Mouse (Mus musculus) frontal cortex, adult (tissue): Measurements from ENCODE around the gene Dnajc3.
A peak's percentile ranks its signal among the peaks of the same experiment; 100 is the strongest.

ENCODE experiments used
- ATAC-seq: cut with Nextera tagmentation; 2 replicates; pipeline ENCODE4 v1.9.2; 2017; ENCODE audit warnings: mild to moderate bottlenecking, moderate library complexity, mixed read lengths; ENCODE audit not compliant: low TSS enrichment

The Dnajc3 gene

GRCm38 (mm10) chr14:118937533-118938492 is at the start of gene Dnajc3:
TSS of gene Dnajc3 (plus strand) at chr14:118937976.
- ATAC-seq = peak; percentile 93

- ATAC-seq = peak; percentile 92
These were observed 47.7 kb upstream of the Dnajc3 start for GRCm38 (mm10) chr14:118890101-118890500.

DNA sequence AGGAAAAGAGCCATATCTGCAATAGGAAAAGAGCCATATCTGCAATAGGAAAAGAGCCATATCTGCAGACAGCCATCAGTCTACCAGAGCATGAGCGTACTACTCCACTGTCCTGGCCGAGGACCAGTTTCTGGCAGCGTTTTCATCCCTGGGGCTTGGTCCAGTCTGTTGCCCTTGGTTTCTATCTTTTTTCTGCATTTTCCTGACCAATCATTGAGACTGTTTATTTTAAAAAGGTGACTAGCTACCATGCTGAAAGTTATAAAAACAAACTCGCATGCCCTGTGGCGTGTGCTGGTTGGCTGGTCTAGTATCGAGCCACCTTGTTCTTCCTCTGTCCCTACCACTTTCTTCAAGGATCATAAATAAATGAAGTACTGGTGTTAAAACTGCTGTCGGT is 42.5 kb upstream of the Dnajc3 start:
- no peak for ATAC-seq

DNA sequence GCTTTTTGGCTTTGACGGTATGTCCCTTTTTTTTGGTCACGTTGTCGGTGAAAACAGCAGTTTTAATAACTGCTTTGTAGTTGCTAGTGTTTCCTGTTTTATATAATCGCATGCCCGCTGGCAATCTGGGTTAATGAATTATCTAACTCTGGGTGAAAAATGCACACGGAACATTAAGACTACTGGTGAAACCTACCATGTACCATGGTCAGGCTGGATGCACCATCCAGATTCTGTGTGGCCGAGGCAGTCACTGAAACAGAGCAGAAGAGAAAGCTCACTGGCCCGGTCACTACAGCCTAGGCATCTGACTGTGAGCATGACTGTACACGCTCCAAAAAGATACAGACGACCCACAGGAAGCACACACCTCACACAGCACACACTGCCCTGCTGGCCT is 42.1 kb upstream of the Dnajc3 start:
- no peak for ATAC-seq

DNA sequence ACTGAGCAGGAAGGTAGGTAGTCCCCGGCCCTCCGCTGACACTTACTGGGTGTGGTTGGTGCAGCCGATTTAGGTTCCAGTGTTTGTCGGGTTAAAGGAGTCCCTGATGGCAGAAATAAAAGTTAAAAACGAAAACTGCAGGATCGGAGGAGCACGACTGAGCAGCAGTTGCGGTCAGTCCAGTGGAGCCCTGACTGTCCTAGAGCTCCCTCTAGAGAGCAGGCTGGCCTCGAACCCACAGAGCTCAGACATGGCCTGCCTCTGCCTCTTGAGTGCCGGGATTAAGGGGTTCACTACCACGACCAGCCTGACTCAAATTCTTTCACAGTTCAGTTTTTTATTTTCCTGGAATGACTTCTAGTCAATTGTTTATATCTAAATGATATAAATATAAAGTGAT is 37.8 kb upstream of the Dnajc3 start:
- no peak for ATAC-seq

DNA sequence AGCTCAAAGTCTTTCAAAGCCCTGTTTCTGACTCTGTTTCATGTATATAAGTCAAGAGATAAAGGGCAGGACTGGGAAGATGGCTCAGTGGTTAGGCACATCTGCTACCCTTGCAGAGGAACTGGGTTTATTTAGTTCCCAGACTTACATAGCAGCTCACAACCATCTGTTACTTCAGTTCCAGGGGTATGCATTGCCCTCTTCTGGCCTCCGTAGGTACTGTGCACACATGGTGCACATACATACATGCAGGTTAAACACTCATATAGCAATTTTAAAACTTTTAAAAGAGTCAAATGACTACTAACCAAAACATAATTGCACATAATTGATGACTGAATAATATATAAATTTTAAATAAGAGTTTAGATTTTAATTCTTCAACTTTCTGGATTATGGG is 36.9 kb upstream of the Dnajc3 start:
- ATAC-seq = no peak

DNA sequence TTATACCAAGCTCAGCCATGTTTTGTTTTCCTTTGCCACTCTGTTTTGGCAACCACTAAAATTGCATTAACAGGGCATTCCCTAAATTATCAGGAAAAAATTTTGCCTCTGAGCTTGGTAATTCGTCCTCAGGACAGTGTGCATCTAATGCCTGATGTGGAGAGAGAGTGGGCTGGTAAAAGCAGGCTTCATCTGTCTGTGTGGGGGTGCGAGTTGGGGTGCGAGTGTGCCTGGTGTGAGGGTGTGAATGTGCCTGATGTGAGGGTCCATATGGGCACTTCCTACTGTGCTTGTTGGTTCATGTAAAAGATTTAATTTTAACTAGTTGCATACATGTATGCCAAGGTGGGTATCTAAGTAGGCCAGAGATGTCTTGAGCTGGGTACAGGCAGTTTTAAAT is 34.4 kb upstream of the Dnajc3 start:
- peak; percentile 74 for ATAC-seq

- no peak for ATAC-seq
These were observed 33.8 kb upstream of the Dnajc3 start for GRCm38 (mm10) chr14:118903867-118904562.

DNA sequence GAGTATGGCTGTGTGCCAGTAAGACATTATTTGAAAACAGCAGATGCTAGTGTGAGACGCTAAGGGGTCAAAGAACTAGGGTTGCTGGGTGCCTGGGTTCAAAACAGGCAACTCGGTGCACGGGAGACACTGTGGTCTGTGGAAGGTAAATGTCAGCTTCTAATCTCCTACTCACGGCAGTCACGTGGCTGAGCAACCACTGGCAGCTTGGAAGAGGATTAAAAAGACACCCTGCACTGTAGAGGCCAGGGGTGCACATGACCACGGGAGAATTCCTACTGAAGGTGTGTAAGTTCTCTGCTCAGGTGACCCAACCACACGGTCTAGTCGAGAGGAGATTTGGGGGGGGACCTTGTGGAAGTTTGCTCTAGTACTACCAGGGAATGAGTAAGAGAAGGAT is 30.2 kb upstream of the Dnajc3 start:
- no peak for ATAC-seq

GRCm38 (mm10) chr14:118909872-118910271 is 27.9 kb upstream of the Dnajc3 start:
- no peak for ATAC-seq

DNA sequence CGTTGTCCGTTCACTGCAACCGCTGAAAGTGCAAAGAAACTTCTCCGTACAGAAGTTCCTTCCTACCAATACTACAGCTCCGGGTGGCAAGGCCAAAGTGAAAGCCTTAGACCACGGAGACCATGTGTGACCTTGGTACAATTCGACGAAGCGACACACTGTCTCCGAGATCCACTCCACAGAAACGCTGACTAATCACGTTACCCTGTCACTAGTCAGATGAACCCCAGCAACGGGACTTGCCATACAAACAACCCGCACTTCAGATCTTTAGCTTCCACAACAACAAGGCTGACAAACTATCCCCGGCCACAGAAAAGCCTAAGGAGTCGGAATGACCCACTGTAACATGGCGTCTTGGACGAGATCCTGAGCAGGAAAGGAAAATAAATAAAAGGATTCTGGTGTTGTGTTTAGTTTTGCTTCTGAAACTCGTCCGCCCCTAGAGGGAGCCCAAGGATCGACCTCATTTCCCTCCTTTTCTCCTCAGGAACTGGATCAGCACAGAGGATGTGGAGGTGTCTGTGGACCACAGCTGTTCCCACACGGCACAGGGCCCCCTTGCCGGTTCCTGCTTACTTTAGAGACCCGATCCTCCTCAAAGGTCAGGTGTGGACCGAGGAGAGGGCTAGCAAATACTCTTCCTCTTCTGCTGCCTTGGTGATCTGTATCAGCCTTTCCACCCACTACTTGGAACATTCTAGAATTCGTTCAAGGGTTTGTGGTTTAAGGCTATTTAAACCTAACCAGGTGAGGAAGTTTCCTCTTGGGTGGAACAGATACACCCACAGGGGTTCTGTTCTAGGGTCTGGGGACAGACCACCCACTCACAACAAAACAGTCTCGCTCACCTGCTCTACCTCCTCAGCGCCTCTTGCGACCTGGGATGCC is 27.2 kb upstream of the Dnajc3 start:
- ATAC-seq = peak; percentile 74

- no peak for ATAC-seq
These were observed 26.3 kb upstream of the Dnajc3 start for GRCm38 (mm10) chr14:118911521-118911920.

GRCm38 (mm10) chr14:118913651-118914050 is 24.1 kb upstream of the Dnajc3 start:
- ATAC-seq = no peak

GRCm38 (mm10) chr14:118919025-118919424 is 18.8 kb upstream of the Dnajc3 start:
- peak; percentile 46; the same call in 1 of the 2 replicates for ATAC-seq

- 0 out of 2 replicates have a peak, but pooled peaks have one; percentile 3 for ATAC-seq
These were observed 17.1 kb upstream of the Dnajc3 start for GRCm38 (mm10) chr14:118920654-118921053.

GRCm38 (mm10) chr14:118922251-118922650 is 15.5 kb upstream of the Dnajc3 start:
- peak; percentile 13; the same call in 1 of the 2 replicates for ATAC-seq

DNA sequence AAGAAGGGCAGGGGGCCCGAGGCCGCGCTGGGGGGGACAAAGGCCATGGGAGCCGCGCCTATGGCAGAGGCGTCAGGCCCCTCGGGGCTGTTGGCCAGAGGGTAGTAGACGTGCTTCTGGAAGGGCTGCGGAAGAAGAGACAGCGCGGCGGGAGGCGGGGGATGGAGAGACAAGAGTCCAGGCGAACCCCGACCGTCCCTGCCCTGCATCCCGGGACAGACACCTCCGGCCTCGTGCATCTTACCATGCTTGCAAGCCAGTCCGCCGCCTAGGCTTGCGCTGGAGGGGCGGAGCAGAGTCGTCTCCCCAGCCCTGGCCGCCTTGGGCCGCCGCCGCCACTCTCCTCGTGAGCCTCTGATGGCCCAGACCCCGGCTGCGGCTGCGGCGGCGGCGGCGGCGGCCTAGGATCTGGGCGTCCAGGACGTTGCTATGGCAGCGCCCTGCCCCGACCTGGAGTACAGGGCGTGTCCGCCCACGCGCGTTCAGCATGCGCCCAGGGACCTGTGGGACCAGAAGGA is 15.1 kb upstream of the Dnajc3 start:
- ATAC-seq = no peak

DNA sequence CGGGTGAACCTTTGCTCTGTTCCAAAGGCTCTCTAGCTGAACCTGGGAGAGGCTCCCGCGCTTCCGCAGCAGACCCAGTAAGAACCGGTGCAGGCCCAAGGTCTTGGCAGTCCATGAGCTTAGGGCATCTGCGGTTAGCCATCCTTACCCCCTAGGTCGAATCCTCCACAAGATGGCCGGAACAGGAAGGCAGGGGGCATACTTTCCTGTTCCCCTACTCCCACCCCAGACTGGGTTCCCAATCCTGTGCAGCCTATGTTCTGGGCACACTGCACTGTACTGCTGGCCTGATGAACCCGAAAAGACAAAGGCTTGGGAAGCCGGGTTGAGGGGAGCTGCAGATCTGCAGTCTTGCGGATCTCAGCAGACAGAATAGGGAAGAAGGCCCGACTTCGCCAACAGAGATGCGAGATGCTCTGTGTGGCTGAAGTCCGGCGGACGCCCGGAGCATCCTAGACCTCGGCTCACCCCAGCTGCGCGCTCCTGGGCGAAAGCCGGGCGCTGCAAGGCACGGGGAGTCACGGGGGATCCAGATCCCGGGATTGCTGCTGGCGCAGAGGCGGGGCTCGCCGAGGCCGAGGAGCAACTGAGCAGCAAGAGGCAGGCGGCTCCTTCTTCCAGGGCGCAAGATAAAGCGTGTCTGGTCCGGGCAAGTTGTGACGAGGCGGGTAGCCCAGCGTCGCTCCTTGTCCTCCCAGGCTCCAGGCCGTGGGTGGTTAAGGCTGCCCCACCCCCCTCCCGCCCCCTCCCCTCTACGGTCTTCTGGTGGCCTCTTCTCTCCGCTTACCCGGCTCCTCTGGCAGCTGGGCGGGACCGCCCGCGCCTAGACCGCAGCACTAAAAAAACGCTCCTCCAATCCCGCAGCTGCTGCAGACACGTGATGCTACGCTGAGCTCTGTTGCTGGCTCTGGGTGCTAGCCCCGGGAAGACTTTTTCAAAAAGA is 12.8 kb upstream of the Dnajc3 start, which contains the start of gene Dzip1:
TSS of gene Dzip1 (minus strand) at position 788 of the 943 bp plus-strand sequence.
- peak; percentile 89 for ATAC-seq

DNA sequence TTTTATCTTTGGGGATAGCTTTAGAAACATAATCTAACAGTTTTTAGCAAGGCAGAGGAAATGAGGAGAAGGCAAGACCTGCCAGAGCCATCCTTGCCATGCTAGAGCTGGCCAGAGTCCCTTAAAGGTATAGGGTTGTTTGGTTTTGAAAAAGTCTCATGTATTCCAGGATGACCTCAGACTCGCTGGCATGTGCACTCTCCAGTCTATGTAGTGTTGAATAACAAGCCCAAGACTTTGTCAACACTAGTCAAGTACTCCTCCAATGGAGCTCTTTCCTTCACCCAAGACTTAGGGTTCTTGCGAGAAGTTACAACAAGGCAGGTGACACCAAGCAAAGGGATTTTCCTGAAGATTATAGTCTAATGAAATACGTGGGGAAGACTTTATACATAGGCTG is 9.2 kb upstream of the Dnajc3 start:
- no peak for ATAC-seq

DNA sequence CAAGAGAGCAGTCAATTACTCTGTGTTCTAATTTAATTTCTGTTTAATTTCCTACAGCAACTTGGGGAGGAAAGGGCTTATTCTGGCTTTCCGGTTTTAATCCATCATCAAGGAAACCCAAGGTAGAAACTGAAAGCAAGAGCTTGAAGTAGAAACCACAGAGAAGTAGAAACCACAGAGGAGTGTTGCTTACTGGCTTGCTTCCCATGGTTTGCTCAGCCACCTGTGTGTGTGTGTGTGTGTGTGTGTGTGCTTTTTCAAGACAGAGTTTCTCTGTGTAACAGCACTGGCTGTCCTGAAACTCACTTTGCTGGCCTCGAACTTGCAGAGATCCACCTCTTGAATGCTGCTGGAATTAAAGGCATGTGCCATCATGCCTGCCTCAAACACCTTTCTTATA is 8.0 kb upstream of the Dnajc3 start:
- no peak for ATAC-seq
